Mouse (Mus musculus) G1E (cell line): ENCODE data around the gene Fam199x. TPM values are rescaled to one million over a fixed set of nuclear protein-coding genes. Genes with fewer than 3 reads are reported as not detected.

Experiments used
- ATAC-seq: 2 replicates; pipeline ENCODE4 v1.8.0; 2016; ENCODE audit warnings: mild to moderate bottlenecking; ENCODE audit not compliant: insufficient number of reproducible peaks, poor library complexity, low FRiP score, severe bottlenecking; ENCODE audit errors: extremely low read depth
- DNase-seq: peaks from one replicate; pipeline ENCODE4 v3.0.0; 2012; ENCODE audit warnings: low spot score
- H3K27me3 ChIP-seq: 2 replicates; pipeline ENCODE4 v1.6.1; 2012; ENCODE audit warnings: mild to moderate bottlenecking, low read length, inconsistent platforms; ENCODE audit not compliant: insufficient read depth
- H3K36me3 ChIP-seq: replicated peaks from 2 replicates; pipeline ENCODE3; 2012; ENCODE audit warnings: mild to moderate bottlenecking, inconsistent platforms
- H3K4me1 ChIP-seq: 2 replicates; pipeline ENCODE4 v1.6.1; 2012; ENCODE audit warnings: low read depth, low read length, inconsistent platforms, mixed read lengths; ENCODE audit not compliant: insufficient read depth
- H3K4me3 ChIP-seq: 2 replicates; pipeline ENCODE4 v1.5.1; 2012; ENCODE audit warnings: low read depth, mild to moderate bottlenecking, inconsistent platforms, low read length, moderate library complexity, mixed read lengths
- H3K9me3 ChIP-seq: replicated peaks from 2 replicates; pipeline ENCODE4 v1.6.1; 2012; ENCODE audit warnings: inconsistent platforms
- CTCF ChIP-seq: IDR thresholded peaks from 2 replicates; pipeline ENCODE4 v1.5.1; 2012; ENCODE audit warnings: low read depth, low read length, inconsistent platforms, mixed read lengths
- GATA1 ChIP-seq: IDR thresholded peaks from 2 replicates; pipeline ENCODE4 v1.6.1; 2012; ENCODE audit warnings: borderline replicate concordance, low read length, inconsistent platforms, mixed read lengths
- GATA2 ChIP-seq: IDR thresholded peaks from 2 replicates; pipeline ENCODE4 v1.6.1; 2012; ENCODE audit warnings: low read depth, low read length, inconsistent platforms, borderline replicate concordance
- POLR2AphosphoS5 ChIP-seq: IDR thresholded peaks from 2 replicates; pipeline ENCODE4 v1.6.1; 2012; ENCODE audit warnings: low read depth, low read length, inconsistent platforms; ENCODE audit not compliant: insufficient replicate concordance
- TAL1 ChIP-seq: conservative IDR thresholded peaks from 2 replicates; pipeline ENCODE4 v1.6.1; 2012; ENCODE audit warnings: low read depth, low read length, inconsistent platforms, mixed read lengths
- polyA plus RNA-seq: library from polyadenylated mRNA; stranded (reverse); fragments of >175 nt; gene quantifications from 2 replicates; pipeline ENCODE4 v1.2.3, GENCODE M21; 2012
- total RNA-seq, 2 experiments: library from RNA; stranded (forward) in 1 of 2; stranded (reverse) in 1 of 2; fragments of 200-1000 nt in 1 of 2; fragments of >200 nt in 1 of 2; fragmentation: Nextera tagmentation in 1 of 2; gene quantifications; 2 replicates each; pipeline ENCODE4 v1.2.3; 2014 to 2017

Fam199x gene
- total and polyA plus RNA-seq, 3 experiments: 1.5 to 15.6 (median 14.8) TPM

DNA sequence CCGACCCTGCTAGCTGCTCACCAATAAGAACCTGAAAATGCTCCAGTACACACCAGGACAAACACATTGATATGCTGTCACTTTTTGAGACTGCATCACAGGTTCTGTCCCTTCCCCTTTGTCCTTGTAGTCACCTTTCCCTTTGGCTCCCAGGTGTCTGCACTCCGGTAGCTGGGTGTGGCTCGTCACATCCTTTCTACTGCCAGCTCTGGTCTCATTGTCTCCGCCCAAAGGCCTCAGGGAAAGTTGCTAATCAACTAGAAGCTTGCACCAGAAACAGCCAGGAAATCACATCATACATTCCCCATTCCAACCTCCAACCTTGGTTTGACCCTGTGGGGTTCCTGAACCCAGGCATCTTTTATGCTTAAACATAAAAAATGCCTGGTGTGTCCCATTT, 15.1 kb upstream of the Fam199x start:
- H3K36me3 ChIP-seq: peaks cover 29% of the 10 kb centered on the region
- peaks cover 11% of the 10 kb centered on the region; the same call in 1 of the 2 replicates for H3K4me1 ChIP-seq
- no peaks in the 10 kb centered on the region for H3K27me3 ChIP-seq
- DNase-seq (no peak), ATAC-seq (no peak)
- TF ChIP-seq CTCF (no peak), TAL1 (no peak), GATA1 (no peak), GATA2 (no peak), POLR2AphosphoS5 (no peak)
- H3K4me3 ChIP-seq: no peak overlapping the region
- H3K9me3 ChIP-seq: no peaks in the 10 kb centered on the region

DNA sequence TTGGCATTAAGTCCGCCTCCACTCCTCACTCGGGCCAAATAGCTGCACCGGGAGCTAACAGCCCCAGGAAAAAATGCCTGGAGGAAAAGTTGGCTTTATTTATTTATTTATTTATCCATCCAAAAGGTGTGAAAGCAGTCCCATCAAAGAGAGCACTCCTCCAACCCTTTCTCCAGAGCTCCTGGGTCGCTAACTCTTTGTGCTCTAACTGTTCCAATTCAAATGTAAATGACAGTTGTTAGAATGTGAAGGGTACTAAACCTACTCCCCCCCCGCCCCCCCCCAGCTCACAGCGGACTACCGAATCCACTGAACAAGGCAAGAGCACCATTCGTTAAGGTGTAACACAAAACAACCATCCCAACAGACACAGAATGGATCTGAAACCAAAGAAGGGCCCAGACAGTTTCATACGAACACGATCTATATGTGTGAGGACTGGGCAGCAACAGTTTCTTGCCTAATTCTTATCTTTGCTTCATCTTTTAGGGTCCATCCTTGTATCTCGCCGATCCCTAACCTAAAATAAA, 11.9 kb upstream of the Fam199x start:
- DNase-seq (no peak), ATAC-seq (no peak)
- Histone ChIP-seq H3K4me3 (peak overlapping the region; percentile 72), H3K4me1 (peaks cover 11% of the 10 kb centered on the region; the same call in 1 of the 2 replicates), H3K27me3 (no peaks in the 10 kb centered on the region), H3K9me3 (no peaks in the 10 kb centered on the region), H3K36me3 (peaks cover 6% of the 10 kb centered on the region)
- TF ChIP-seq CTCF: no peak
- TF ChIP-seq POLR2AphosphoS5: no peak
- TF ChIP-seq TAL1: no peak
- no peak for TF ChIP-seq GATA2
- TF ChIP-seq GATA1: no peak

DNA sequence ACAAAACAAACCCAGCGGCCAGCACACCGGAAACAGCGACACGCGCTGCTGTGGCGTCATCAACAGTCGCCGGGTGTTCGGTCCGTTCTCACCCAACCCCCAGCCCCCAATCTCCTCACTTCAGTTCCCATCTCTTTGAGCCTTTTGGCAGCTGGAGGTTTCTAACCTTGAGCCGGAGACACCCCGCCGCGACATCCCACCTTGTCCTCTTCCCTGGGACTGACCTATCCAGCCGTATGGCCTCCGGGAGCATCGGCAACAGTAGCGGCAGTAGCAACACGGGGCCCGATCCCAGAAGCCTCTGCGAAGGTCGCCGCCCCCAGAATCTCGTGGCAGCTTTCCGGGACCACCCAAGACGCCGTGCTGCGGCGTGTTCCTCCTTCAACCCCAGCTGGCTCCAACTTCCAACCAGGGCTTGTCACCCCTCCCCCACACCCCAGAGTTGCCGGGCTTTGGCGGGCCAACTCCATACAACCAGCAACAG, 11.4 kb upstream of the Fam199x start, which contains the start of gene Slc25a53:
Slc25a53 (minus strand) TSS at position 303 of the 484 bp plus-strand sequence.
- no peaks in the 10 kb centered on the region for H3K27me3 ChIP-seq
- peak; percentile 53 for DNase-seq
- H3K9me3 ChIP-seq: no peaks in the 10 kb centered on the region
- peaks cover 11% of the 10 kb centered on the region; the same call in 1 of the 2 replicates for H3K4me1 ChIP-seq
- H3K36me3 ChIP-seq: peaks cover 6% of the 10 kb centered on the region
- H3K4me3 ChIP-seq: peak within 1 kb of the TSS; percentile 72
- TF ChIP-seq TAL1: no peak
- TF ChIP-seq CTCF: no peak
- TF ChIP-seq GATA1: no peak
- TF ChIP-seq GATA2: no peak
- TF ChIP-seq POLR2AphosphoS5: no peak
- ATAC-seq: peak; percentile 96

DNA sequence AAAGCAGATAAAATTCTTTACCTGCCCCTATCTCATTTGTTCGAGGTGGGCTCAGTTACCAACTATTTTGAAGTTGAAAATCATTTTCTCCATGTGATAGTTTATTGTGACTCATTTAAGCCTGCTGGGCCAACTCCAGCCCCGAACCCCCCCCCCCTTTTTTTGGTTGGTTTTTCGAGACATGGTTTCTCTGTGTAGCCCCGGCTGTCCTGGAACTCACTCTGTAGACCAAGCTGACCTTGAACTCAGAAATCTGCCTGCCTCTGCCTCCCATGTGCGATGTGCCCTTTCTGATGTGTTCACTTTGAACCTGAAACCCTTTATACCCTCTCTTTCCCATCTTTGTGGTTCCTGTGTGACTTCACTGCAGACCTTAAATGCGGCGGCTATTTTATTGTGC, 10.9 kb upstream of the Fam199x start:
- ATAC-seq: no peak
- no peaks in the 10 kb centered on the region for H3K27me3 ChIP-seq
- H3K4me1 ChIP-seq: peaks cover 11% of the 10 kb centered on the region; the same call in 1 of the 2 replicates
- no peak for TF ChIP-seq TAL1
- no peak for TF ChIP-seq GATA1
- TF ChIP-seq CTCF: no peak
- no peak for TF ChIP-seq GATA2
- TF ChIP-seq POLR2AphosphoS5: no peak
- H3K36me3 ChIP-seq: peaks cover 6% of the 10 kb centered on the region
- no peak for DNase-seq
- H3K9me3 ChIP-seq: no peaks in the 10 kb centered on the region
- H3K4me3 ChIP-seq: peak overlapping the region; percentile 72

- Histone ChIP-seq H3K9me3 (no peaks in the 10 kb centered on the region), H3K4me3 (peak overlapping the region; percentile 87), H3K36me3 (no peaks in the 10 kb centered on the region), H3K4me1 (peaks cover 21% of the 10 kb centered on the region), H3K27me3 (no peaks in the 10 kb centered on the region)
- no peak for DNase-seq
- TF ChIP-seq GATA2 (no peak), CTCF (no peak), POLR2AphosphoS5 (no peak), GATA1 (no peak), TAL1 (no peak)
- 0 out of 2 replicates have a peak, but pooled peaks have one; percentile 3 for ATAC-seq
These were observed 352 bp upstream of the Fam199x start for GRCm38 (mm10) chrX:137049060-137049424.

DNA sequence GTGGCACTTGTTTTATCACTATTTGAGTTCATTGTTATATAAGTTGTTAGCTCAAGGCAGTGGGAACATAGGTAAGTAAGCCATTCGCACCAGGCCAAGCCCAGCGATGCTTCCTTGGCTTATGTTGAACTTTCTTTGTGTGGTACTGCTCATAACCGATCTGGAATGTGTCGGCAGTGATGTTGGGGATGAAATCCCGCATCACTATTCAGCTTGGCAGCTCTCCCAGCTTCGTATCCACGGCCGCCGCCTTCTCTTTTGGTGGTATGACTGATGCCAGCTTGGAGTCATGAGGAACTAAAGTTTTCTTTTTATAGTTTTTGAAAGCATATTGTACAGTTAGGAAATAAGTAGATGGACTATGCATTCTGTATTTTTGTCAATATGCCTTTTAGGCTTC, 13.8 kb downstream of the Fam199x start:
- no peak for DNase-seq
- no peak for ATAC-seq
- no peak for TF ChIP-seq POLR2AphosphoS5
- no peak for TF ChIP-seq TAL1
- TF ChIP-seq GATA2: no peak
- no peak for TF ChIP-seq CTCF
- no peak for TF ChIP-seq GATA1
- H3K9me3 ChIP-seq: no peaks in the 10 kb centered on the region
- no peaks in the 10 kb centered on the region for H3K27me3 ChIP-seq
- peaks cover 6% of the 10 kb centered on the region for H3K36me3 ChIP-seq
- H3K4me1 ChIP-seq: no peaks in the 10 kb centered on the region
- H3K4me3 ChIP-seq: no peak overlapping the region

DNA sequence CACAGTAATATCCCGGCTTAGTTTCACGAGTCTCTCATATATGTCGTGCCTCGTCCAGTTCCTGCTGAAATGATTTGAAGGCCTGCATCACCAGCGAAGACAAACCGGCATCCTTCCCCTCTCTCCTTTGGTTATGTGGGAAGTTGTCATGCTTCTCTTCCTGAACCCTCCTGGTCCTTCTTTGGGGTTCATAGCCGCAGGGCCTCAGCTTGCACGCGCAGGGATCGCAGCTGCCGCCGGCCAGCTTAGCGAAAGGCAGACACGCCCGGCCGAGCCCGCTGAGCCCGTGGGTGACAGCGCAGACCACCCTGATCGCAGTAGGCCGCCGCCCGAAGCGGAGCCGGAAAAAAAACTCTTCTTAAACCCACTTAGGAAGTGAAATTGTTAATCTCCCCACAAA, 55.1 kb downstream of the Fam199x start:
- Histone ChIP-seq H3K36me3 (no peaks in the 10 kb centered on the region), H3K4me3 (no peak overlapping the region), H3K27me3 (0 out of 2 replicates have a peak, but pooled peaks cover 2% of the 10 kb centered on the region), H3K4me1 (no peaks in the 10 kb centered on the region), H3K9me3 (no peaks in the 10 kb centered on the region)
- no peak for ATAC-seq
- no peak for TF ChIP-seq POLR2AphosphoS5
- no peak for TF ChIP-seq CTCF
- no peak for TF ChIP-seq GATA2
- no peak for TF ChIP-seq TAL1
- TF ChIP-seq GATA1: no peak
- no peak for DNase-seq
